Mouse (Mus musculus) small intestine, adult 2 months (tissue): ENCODE results near the gene Gpr63. TPM values are rescaled to one million over a fixed set of nuclear protein-coding genes. Genes with fewer than 3 reads are reported as not detected.
"Not testable (repeated sequence)": the region's sequence is repeated elsewhere in the genome, so short reads cannot be mapped to it uniquely, and the experiment has no call there.

ENCODE experiments used
- H3K27ac ChIP-seq: fragments of 200-500 bp; 2 replicates; pipeline ENCODE4 v1.5.1; 2012; ENCODE audit warnings: low read depth, low read length, control low read depth, inconsistent platforms; ENCODE audit not compliant: insufficient read depth
- H3K27me3 ChIP-seq: fragments of 200-500 bp; 2 replicates; pipeline ENCODE4 v1.6.1; 2012; ENCODE audit warnings: mild to moderate bottlenecking, moderate library complexity, low read length, inconsistent platforms; ENCODE audit not compliant: control insufficient read depth, insufficient read depth
- H3K36me3 ChIP-seq: fragments of 200-500 bp; 2 replicates; pipeline ENCODE4 v1.6.1; 2012; ENCODE audit warnings: mild to moderate bottlenecking, low read length, control low read depth, inconsistent platforms; ENCODE audit not compliant: control insufficient read depth, insufficient read depth
- H3K4me1 ChIP-seq: fragments of 200-500 bp; 2 replicates; pipeline ENCODE4 v1.6.1; 2012; ENCODE audit warnings: low read length, inconsistent platforms, mixed read lengths; ENCODE audit not compliant: control insufficient read depth, insufficient read depth, insufficient read length
- H3K4me3 ChIP-seq: fragments of 200-500 bp; 2 replicates; pipeline ENCODE4 v1.5.1; 2012; ENCODE audit warnings: low read depth, mild to moderate bottlenecking, control low read depth, inconsistent platforms, low read length, moderate library complexity
- CTCF ChIP-seq: fragments of 200-500 bp; IDR thresholded peaks from 2 replicates; pipeline ENCODE4 v1.5.1; 2012; ENCODE audit warnings: low read depth, mild to moderate bottlenecking, control low read depth, inconsistent platforms, low read length, moderate library complexity, mixed read lengths; ENCODE audit not compliant: insufficient replicate concordance, insufficient read length; ENCODE audit errors: extremely low read depth
- POLR2A ChIP-seq: fragments of 200-500 bp; IDR thresholded peaks from 2 replicates; pipeline ENCODE4 v1.6.1; 2012; ENCODE audit warnings: low read depth, mild to moderate bottlenecking, control low read depth, inconsistent platforms, low read length, moderate library complexity
- WGBS: fragments of 180-500 bp; shearing (Covaris S2); methylation state at CpG from one replicate; pipeline ENCODE4 v1.1.7; 2018; 5-methylcytosine and 5-hydroxymethylcytosine counted together
- polyA plus RNA-seq: library from polyadenylated mRNA; depleted of rRNA; stranded (reverse); fragments of >200 nt; gene quantifications from 2 replicates; pipeline ENCODE4 v1.2.3, GENCODE M21; 2012; rRNA removed

Gene Gpr63
- polyA plus RNA-seq, 1 experiment, result 0.11 TPM

- WGBS, result 94% methylated on average over 2 of the region's 2 CpGs
- no peaks in the 10 kb centered on the region for H3K27me3 ChIP-seq
- H3K27ac ChIP-seq, result no peak overlapping the region
- H3K4me1 ChIP-seq, result no peaks in the 10 kb centered on the region
- H3K36me3 ChIP-seq, result no peaks in the 10 kb centered on the region
- H3K4me3 ChIP-seq, result no peak overlapping the region
- TF ChIP-seq POLR2A, result no peak
- no peak for TF ChIP-seq CTCF
Observed at GRCm38 (mm10) chr4:25028252-25028651, 62.0 kb downstream of the Gpr63 start.

GRCm38 (mm10) chr4:25028752-25029151 is 62.5 kb downstream of the Gpr63 start:
- TF ChIP-seq CTCF (no peak), POLR2A (no peak)
- Histone ChIP-seq H3K4me3 (no peak overlapping the region), H3K4me1 (no peaks in the 10 kb centered on the region), H3K36me3 (no peaks in the 10 kb centered on the region), H3K27me3 (no peaks in the 10 kb centered on the region), H3K27ac (no peak overlapping the region)
- 23% methylated on average over 1 of the region's 1 CpGs for whole genome bisulfite sequencing

- H3K4me1 ChIP-seq, result no peaks in the 10 kb centered on the region
- no peaks in the 10 kb centered on the region for H3K27me3 ChIP-seq
- H3K36me3 ChIP-seq, result no peaks in the 10 kb centered on the region
- no peak overlapping the region for H3K27ac ChIP-seq
- 73% methylated on average over 4 of the region's 4 CpGs for WGBS
- H3K4me3 ChIP-seq, result no peak overlapping the region
- TF ChIP-seq CTCF (no peak), POLR2A (no peak)
Observed at GRCm38 (mm10) chr4:25029875-25030274, 63.7 kb downstream of the Gpr63 start.

- H3K4me3 ChIP-seq, result no peak overlapping the region
- WGBS, result 16% methylated on average over 6 of the region's 6 CpGs
Observed at GRCm38 (mm10) chr4:25035158-25035791, 69.1 kb downstream of the Gpr63 start.

GRCm38 (mm10) chr4:25035806-25036205 is 69.6 kb downstream of the Gpr63 start:
- WGBS, result 40% methylated on average over 2 of the region's 2 CpGs
- H3K36me3 ChIP-seq, result no peaks in the 10 kb centered on the region
- H3K27me3 ChIP-seq, result no peaks in the 10 kb centered on the region
- no peak overlapping the region for H3K27ac ChIP-seq
- TF ChIP-seq CTCF (no peak), POLR2A (no peak)
- no peak overlapping the region for H3K4me3 ChIP-seq
- no peaks in the 10 kb centered on the region for H3K4me1 ChIP-seq

More at GRCm38 (mm10) chr4:25035158-25035791, 69.1 kb downstream of the Gpr63 start:
- no peaks in the 10 kb centered on the region for H3K36me3 ChIP-seq
- no peaks in the 10 kb centered on the region for H3K4me1 ChIP-seq
- no peak overlapping the region for H3K27ac ChIP-seq
- H3K27me3 ChIP-seq, result no peaks in the 10 kb centered on the region
- no peak for TF ChIP-seq POLR2A
- TF ChIP-seq CTCF, result no peak

GRCm38 (mm10) chr4:25037260-25037659 is 71.1 kb downstream of the Gpr63 start:
- H3K27me3 ChIP-seq, result no peaks in the 10 kb centered on the region
- 73% methylated on average over 2 of the region's 2 CpGs for WGBS
- TF ChIP-seq POLR2A, result no peak
- no peak for TF ChIP-seq CTCF
- no peaks in the 10 kb centered on the region for H3K36me3 ChIP-seq
- no peak overlapping the region for H3K27ac ChIP-seq
- no peak overlapping the region for H3K4me3 ChIP-seq
- H3K4me1 ChIP-seq, result no peaks in the 10 kb centered on the region

- H3K4me3 ChIP-seq, H3K27me3 ChIP-seq, H3K27ac ChIP-seq, H3K4me1 ChIP-seq, H3K36me3 ChIP-seq: not testable (repeated sequence)
- WGBS, result 59% methylated on average over 1 of the region's 1 CpGs
Observed at GRCm38 (mm10) chr4:25055541-25055940, 89.3 kb downstream of the Gpr63 start.

Other genes with a start within 250 kb of the Gpr63 start
- gene Klhl32, start 115.3 kb upstream of the Gpr63 start, polyA plus RNA-seq, result 0.51 and 0.52 TPM in 2 replicates
- 0.86 and 1.3 TPM in 2 replicates for gene Ndufaf4, start 68.3 kb upstream of the Gpr63 start, polyA plus RNA-seq